Mouse (Mus musculus) thymus, postnatal 36 days (tissue): ENCODE data around the gene Erbb4.

Source experiments
- DNase-seq, 2 experiments: peaks; one replicate each; pipeline ENCODE4 v3.0.0; 2022; ENCODE audit warnings: mixed read lengths in 2 of 2

The Erbb4 gene

GRCm38 (mm10) chr1:69023157-69023925 lies 84.5 kb downstream of the Erbb4 start:
- no peak for DNase-seq

DNA sequence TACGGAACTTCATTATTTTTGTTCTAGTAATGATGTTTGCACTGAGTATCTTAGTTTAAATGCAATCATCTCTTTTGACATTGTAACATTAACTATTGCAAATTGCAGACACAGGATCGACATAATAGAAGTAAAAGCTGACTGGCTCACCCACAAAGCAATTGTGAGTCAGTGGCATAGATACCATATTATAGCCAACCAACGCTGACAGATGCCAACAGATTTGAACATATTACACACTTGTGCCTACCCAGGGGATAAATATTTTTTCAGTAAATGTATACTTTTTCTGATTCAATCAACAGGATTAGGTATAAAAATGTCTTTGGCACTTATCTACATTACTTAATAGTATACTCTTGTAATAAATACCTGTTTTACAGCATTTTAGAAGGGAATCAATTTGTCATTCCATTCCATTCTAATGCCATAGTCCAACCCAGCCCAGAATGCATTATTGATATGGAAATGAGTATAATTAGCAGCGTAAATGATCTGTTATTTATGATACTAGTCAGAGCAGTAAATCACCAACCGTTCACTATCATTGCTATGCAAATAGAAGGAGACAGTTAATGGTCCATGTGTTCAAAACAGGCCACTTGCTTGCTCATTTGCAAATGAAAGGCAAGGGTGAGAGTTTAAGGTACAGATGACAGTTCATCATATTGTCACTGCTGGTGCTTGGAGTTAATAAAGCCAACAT lies 97.9 kb downstream of the Erbb4 start:
- no peak for DNase-seq

DNA sequence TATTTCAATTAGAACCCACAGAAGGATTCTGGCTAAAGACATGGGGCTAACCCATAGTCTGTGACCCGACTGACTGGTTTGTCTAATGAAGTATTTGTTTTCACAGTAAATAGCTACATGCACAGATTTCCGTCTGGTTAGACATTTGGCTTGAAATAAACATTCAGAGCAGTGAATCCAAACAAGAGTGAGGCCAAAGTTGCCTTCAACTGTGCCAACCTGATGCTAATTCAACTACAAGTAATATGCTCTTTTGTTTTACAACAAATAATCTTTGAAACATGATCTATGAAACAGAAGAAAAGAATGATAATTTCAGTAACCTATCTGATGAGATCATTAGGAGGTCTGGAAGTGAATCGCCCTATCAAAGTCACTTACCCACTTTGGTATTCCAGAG lies 106.5 kb downstream of the Erbb4 start:
- no peak for DNase-seq

GRCm38 (mm10) chr1:68979251-68979650 lies 128.6 kb downstream of the Erbb4 start:
- no peak for DNase-seq

GRCm38 (mm10) chr1:68978571-68978970 lies 129.3 kb downstream of the Erbb4 start:
- no peak for DNase-seq

- DNase-seq: no peak
Measured at GRCm38 (mm10) chr1:68973355-68974127, 134.3 kb downstream of the Erbb4 start.

DNA sequence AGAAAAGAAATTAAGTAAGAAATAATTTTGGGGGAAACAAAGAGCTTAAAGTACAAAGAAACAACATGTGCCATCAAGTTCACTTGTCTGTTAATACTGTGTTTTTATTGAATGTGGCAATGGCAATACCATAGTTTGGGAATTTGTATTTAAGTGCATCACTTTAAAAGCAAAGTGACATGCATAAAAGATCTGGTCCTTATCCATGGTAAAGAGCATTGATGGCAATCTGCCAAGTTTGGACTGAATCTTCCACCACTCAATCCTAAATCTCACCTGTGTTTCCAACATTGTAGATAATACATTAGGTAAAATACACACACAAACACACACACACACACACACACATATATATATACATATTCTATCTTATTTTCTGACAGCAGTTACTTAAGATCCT lies 143.7 kb downstream of the Erbb4 start:
- DNase-seq: no peak

DNA sequence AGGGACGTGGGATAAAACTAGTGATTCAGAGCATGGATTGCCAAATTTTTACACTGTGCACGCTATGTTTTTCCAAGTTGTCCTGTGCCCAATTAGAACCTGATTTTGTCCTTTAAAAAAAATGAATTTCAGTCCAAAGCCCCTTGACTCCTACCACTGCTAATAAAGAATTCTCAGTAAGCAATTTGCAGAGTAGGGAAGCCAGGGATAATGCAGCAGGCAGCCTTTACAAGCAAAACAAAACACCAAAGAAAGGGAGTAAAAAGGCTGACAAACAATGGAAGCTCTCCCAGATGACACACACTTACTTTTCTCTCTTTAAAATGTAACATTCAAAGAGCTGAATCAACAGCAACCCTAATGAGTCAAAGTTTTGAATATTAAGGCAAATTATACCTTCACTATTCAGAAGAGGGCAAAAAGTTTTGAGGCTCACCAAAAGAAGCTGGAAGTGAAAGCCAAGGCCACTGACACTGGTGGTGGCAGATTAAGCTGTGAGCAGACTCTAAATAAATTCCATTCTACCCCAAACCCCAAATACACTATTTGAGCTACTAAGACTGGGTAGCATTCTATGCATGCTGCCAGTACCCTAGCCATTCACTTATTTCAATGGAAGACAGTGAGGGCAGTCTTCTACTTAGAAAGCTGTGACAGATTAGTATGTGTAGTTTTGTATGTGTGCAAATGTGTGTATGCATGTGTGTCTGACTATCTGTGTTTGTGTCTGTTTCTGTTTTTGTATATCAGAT lies 146.3 kb downstream of the Erbb4 start:
- no peak for DNase-seq

- no peak for DNase-seq
Measured at GRCm38 (mm10) chr1:68956766-68957533, 150.9 kb downstream of the Erbb4 start.

DNA sequence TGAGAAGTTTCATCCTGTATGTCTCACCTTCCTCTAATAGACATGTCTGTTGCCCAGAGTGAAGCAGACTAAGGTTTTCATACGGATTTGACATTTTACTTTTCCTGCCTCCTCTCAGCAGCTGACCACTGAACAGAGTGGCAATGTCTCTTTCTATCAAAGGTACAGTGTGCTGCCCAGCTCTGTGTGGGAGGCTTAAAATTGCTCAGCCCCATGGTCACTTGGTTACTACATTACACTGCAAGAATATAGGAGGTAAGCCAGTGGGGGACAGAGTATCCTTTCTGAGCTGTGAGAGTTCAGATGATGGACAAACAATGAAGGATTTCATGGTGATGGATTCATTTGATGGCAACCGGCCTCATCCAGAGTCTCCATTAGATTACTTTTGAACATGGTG lies 152.4 kb downstream of the Erbb4 start:
- DNase-seq: no peak

DNA sequence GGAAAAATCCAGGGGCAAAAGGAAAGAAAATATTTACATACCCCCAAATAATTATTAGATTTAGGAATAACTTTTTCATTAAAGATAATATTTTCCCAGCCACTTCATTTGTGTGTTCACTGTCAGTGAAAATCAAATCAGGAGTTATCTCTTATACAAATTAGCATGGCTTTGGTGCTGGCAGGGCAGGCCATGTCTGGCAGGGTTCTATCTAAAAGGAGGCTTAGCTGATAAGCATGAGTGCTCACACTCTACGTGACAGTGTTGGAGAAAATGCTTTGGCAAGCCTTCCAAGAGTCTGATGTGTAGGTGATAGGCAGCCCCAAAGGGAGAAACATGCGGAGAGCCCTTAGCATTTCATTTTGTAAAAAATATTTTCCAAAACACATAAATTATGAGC lies 164.7 kb downstream of the Erbb4 start:
- no peak for DNase-seq

DNA sequence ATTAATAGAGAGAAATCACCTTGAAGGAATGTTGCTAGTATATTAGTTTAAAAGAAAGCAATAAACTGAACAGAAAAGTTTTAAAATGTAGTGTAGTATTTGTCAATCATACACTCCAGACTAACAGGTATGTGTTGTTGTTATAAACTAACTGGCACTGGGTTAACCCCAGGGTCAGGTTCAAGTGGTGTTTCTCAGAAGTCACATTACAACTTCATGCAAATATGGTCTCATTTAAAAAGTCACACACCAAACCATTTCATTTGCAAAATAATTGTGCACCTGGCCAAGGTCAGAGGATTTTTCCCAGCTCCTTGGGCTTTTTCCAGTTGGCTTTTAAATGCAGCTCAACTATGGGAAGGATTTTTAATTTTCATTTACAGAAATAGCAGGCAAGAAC lies 173.1 kb downstream of the Erbb4 start:
- DNase-seq: no peak

- DNase-seq: no peak
Measured at GRCm38 (mm10) chr1:68933330-68934065, 174.4 kb downstream of the Erbb4 start.

GRCm38 (mm10) chr1:68917828-68918227 lies 190.0 kb downstream of the Erbb4 start:
- no peak for DNase-seq

GRCm38 (mm10) chr1:68892041-68892440 lies 215.8 kb downstream of the Erbb4 start:
- no peak for DNase-seq

GRCm38 (mm10) chr1:68886823-68887222 lies 221.0 kb downstream of the Erbb4 start:
- no peak for DNase-seq

DNA sequence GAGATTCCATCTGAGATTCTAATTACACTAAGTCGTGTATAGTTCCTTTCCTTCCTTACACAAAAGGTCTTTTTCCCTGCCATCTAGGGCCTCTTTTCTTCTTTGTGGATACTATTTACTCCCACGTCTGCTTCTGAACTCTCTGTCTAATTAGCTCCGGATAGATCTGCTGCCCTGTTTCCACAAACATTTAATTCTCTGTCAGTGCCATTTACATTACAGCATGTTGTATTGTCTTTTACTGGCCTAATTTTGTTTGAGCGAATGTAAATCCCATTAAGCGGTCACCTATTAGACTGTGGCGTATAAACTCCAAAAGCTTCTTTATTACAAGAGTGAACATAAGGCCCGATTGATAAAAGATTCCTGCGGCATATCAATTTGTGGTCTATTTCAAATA lies 232.9 kb downstream of the Erbb4 start:
- no peak for DNase-seq

- no peak for DNase-seq
Measured at GRCm38 (mm10) chr1:68873635-68874020, 234.2 kb downstream of the Erbb4 start.

DNA sequence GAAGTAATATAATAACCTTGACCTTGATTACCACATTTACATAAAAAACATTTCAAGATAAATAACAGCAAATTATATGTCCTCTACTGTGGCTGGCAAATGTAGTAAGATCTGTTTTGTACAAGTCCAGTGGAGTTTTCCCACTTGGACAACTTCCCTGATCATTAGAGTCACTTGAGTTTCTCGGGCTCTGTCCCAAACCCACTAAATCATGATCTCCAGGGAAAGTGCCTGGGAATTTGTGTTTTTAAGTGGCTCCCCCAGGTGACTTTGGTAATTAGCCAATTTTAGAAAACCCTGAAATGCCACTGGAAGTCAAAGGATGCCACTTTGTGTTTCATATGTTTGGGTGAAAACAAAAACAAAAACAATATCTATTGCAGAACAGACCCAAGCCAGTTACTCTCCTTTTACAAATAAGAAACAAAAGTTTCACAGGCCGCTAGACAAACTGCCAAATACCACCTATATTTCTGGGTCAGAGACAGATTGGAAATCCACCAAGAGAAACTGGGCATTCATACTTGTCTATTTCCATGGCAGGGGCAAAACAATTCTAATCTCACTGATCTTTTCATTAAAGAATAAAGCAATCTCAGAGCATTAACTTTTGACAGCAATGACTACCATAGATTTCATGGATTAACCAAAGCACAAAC lies 234.8 kb downstream of the Erbb4 start:
- no peak for DNase-seq

DNA sequence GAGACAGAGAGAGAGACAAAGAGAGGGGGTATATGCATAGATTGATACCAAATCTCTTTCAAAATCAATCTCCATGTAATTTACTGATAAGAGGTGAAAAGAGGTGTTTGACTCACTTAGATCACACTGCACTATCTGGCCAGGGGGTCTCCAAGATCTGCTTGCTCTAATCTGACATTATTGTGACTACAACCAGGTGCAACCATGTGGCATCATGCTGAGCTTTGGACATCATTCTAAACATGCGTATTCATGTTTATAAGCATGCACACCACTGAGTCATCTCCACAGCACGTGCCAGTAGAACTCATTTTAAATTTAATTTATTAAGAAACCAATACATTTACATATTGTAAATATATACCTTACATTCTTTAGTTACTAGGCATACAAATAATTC lies 247.5 kb downstream of the Erbb4 start:
- DNase-seq: no peak

DNA sequence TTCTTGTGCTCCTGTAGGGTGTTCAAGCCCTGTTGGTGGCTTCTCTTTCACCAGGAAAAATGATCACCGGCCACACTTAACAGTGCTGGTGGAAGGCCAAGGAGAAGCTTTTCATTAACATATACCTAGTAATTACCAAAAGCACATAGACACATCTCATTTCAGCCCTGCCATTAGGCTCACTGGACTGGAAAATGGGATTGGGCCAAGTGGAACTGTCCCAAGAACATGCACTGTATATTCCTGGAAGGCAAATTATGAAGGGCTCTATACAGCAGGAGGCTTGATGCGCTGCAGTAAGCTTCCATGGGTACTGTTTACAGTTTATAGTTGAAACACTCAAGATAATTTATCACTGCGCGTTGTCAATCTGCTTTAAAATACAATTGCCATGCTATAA lies 248.4 kb downstream of the Erbb4 start:
- DNase-seq: no peak
